Mouse (Mus musculus) embryonic fibroblast, embryonic 13.5 days (primary cell): ENCODE results near the gene Cog4. TPM values are rescaled to one million over a fixed set of nuclear protein-coding genes. Genes with fewer than 3 reads are reported as not detected.
A peak's percentile ranks its signal among the peaks of the same experiment; 100 is the strongest.
"Not testable (repeated sequence)": the region's sequence is repeated elsewhere in the genome, so short reads cannot be mapped to it uniquely, and the experiment has no call there.

Experiments used
- H3K27ac ChIP-seq: 2 replicates; pipeline ENCODE4 v1.5.1; 2012; ENCODE audit warnings: low read length, control low read depth, inconsistent platforms; ENCODE audit not compliant: insufficient read depth
- H3K4me1 ChIP-seq: 2 replicates; pipeline ENCODE4 v1.6.1; 2011; ENCODE audit warnings: low read length; ENCODE audit not compliant: control insufficient read depth, insufficient read depth
- H3K4me3 ChIP-seq: 2 replicates; pipeline ENCODE4 v1.5.1; 2011; ENCODE audit warnings: mild to moderate bottlenecking, control low read depth, low read length; ENCODE audit not compliant: insufficient read depth
- CTCF ChIP-seq: IDR thresholded peaks from 2 replicates; pipeline ENCODE4 v1.5.1; 2011; ENCODE audit warnings: mild to moderate bottlenecking, control low read depth, low read length, moderate library complexity, borderline replicate concordance; ENCODE audit not compliant: insufficient read depth
- POLR2A ChIP-seq: IDR thresholded peaks from 2 replicates; pipeline ENCODE4 v1.6.1; 2011; ENCODE audit warnings: low read depth, mild to moderate bottlenecking, control low read depth, low read length, moderate library complexity
- polyA plus RNA-seq: library from polyadenylated mRNA; stranded (reverse); fragments of >200 nt; gene quantifications from 2 replicates; pipeline ENCODE4 v1.2.4, GENCODE M21; 2011; ENCODE audit warnings: low read depth; ENCODE audit not compliant: missing spikeins, insufficient read length

Cog4 gene
- polyA plus RNA-seq, 1 experiment, result 49.1 TPM

DNA sequence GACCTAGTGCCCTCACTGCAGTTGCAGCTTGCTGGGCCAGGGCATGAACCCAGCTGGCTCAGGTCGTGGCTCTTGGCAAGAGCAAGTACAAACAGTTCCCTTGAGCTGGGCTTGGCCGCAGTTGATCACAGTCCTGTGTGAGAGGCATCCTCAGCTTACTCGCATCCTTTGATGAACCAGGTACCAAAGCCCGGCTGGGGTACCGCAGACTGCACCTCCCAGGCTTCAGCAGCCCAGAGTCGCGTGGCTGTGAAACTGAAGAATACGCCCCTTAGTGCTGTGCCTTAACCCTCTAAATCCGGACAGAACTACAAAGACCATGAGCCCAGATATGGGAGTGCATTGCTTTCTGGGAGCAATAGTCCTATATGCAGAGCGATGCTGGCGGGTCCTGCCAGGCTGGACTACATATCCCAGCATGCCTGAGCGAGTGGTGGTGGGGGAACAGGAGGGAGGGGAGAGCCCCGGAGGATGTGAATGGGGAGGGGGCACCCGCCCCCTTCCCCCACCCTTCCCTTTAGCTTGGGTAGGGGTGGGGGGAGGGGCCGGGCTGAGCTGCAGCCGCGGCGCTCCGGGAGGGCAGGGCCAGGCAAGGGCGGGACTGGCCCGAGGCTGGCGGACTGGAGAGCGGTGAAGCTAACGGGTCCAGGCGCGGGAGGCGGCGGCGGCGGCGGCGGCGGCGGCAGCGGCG is 73.1 kb downstream of the Cog4 start, which contains the start of gene St3gal2:
Gene St3gal2, plus strand, starts transcription at position 582 of the 691 bp plus-strand sequence.
- Histone ChIP-seq H3K27ac (peak within 1 kb of the TSS; percentile 92), H3K4me3 (peak within 1 kb of the TSS; percentile 92), H3K4me1 (peaks cover 14% of the 10 kb centered on the region)
- TF ChIP-seq CTCF (no peak), POLR2A (peak; percentile 43)

DNA sequence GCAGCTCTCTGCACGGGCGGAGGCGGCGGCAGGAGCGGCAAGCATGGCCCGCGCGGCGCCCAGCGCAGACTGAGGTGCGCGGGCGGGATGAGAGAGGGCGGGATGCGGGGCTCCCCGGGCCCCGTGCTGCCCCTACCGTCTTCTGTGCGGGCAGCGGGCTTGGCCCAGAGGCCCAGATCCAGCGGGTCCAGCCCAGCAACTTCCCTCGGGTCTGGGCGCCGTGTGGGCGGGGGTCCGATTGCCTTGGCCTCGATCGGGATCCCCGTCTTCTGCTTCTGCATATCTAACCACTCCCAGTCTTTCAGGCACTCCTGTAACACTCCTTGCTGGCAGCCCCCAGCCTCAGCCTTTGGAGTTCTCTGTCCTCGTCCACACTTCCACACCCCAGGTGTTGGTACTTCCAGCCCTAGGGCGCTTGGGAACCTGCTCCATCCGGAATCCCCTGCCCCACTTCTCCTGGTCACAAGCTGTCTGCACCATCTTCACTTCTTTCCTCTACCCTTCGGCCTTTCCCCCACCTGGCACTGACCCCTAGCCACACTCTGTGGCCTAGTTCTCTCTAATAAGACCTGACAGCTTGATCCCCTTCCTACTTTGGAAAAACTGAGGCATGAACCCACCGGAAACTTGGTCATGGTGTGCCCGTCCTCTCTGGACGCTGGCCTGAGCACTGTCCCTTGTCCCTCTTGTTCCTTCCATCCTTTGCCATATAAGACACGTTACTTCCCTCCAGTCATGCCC is 73.8 kb downstream of the Cog4 start:
- H3K4me3 ChIP-seq, result peak overlapping the region; percentile 92
- H3K27ac ChIP-seq, result peak overlapping the region; percentile 92
- H3K4me1 ChIP-seq, result peaks cover 14% of the 10 kb centered on the region
- TF ChIP-seq CTCF (no peak), POLR2A (peak; percentile 24; the same call in 1 of the 2 replicates)

DNA sequence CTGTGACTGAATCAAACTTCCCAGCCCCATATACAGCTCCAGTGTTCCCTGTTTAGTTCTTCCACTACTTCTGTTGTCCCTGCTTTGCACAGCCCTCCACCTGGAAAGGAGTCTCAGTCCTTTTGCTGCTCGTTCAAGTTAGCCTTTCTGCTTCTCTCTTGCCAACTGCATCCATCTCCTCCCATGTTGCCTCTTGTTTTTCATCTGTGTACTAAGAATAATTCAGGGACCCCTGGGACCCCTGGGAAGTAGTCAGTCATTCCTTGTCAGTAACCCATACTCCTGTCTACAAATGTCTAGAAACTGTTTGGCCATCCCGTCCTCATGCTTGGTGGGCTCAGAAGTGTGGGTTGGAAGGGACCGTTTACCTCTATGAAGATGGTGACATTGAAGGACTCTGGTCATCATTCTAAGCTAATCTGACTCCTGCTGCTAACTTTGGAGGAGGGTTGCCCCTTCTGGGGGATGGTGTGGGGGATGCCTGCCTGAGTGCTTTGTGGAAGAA is 74.4 kb downstream of the Cog4 start:
- H3K4me1 ChIP-seq, result peaks cover 14% of the 10 kb centered on the region
- peak overlapping the region; percentile 92 for H3K4me3 ChIP-seq
- TF ChIP-seq POLR2A (no peak; the same call in 1 of the 2 replicates), CTCF (no peak)
- H3K27ac ChIP-seq, result peak overlapping the region; percentile 92

DNA sequence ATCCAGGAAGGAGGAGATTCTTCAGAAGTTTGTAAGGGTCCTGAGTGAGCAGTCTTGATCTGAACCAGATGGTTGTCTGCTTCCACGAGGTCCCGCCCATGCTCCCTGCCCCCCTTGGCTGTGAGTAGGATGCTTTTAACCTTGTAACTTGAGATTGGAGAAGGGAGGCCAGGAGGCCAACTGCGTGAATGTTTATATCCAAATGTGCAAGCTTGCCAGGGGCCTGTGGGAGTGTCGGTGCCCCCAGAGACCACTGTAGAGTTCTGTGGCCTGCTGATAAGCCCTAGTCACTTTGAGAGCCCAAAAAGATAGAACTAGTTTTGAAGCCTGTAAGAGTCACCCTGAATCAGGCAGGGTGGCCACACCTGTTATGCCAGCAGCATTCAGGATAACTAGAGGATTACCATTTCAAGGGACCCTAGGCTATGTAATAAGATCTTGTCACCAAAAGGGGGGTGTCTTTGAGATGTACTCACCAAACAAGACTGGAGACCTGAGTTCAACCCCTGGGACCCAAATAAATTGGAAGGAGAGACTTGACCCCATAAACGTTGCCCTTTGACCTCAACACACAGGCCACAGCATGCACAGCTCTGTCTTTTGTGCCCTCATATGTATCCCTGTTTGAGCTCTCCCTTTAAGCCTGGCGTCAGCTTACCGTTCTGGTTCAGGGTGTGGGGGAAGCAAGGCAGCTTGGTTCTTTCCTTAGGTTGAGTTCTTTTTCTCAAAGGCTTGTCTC is 75.3 kb downstream of the Cog4 start:
- TF ChIP-seq POLR2A (no peak), CTCF (no peak)
- peaks cover 18% of the 10 kb centered on the region for H3K4me1 ChIP-seq
- 0 out of 2 replicates have a peak overlapping the region, but pooled peaks have one; percentile 92 for H3K27ac ChIP-seq
- peak overlapping the region; percentile 92 for H3K4me3 ChIP-seq

DNA sequence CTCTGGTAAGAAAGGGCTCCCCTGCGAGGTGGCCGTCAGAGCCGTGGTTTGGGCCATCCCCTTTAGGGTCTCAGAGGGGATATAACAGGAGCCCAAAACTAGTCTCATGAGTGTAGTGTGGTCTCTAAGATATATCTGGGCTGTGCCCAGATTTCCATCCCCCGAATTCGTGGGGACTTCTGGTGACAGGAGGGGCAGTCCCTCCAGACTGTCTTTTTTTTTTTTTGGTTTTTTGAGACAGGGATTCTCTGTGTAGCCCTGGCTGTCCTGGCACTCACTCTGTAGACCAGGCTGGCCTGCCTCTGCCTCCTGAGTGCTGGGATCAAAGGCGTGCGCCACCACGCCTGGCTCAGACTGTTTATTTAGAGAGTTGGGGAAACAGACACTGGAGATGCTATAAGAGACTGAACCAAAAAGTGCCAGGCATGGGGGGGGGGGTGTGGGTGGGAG is 79.3 kb downstream of the Cog4 start:
- no peak for TF ChIP-seq POLR2A
- no peak for TF ChIP-seq CTCF

DNA sequence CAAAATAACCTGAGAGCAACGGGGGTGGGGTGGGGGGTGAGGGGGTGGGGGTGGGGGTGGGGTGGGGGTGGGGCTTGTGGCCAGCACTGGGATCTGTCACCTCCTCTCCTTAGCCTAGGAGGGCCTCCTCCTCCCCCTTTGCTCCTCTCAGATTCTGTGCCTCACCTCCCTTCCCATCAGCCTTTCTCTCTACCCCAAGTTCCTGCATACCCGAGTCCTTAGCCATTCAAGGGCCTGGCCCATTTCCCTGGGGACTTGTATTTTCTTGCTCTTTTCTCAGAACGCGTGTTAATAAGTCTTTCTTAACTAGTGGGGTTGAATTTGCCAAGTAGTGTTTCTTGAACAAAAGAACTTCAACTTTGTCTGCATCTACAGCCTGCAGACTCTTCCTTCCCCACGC is 80.3 kb downstream of the Cog4 start:
- Histone ChIP-seq H3K27ac (peak overlapping the region; percentile 59; the same call in 1 of the 2 replicates), H3K4me3 (no peak overlapping the region), H3K4me1 (peaks cover 11% of the 10 kb centered on the region)
- no peak for TF ChIP-seq POLR2A
- no peak for TF ChIP-seq CTCF

More for the DNA sequence above, 79.3 kb downstream of the Cog4 start:
- Histone ChIP-seq H3K4me1 (peaks cover 8% of the 10 kb centered on the region; the same call in 1 of the 2 replicates), H3K27ac (no peak overlapping the region), H3K4me3 (no peak overlapping the region)

DNA sequence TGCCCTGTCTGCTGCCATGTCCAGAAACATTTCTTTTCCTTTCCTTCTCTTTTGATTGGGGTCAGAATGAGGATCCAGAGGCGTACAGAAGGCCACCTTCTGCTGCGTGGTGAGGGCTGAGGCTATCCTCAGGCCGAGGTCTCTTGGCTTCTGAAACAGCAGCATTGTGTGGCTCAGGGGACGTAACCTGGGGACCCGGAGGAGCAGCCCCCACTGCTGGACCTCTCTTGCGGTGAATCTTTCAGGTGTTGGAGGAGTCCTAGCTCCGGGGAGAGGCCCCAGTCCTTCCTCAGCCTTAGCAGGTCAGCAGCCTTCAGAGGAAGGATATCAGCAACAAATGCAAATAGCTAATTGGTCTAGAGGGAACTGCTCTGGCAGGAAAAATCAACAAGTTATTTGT is 82.0 kb downstream of the Cog4 start:
- H3K4me1 ChIP-seq, result peaks cover 10% of the 10 kb centered on the region
- no peak overlapping the region for H3K27ac ChIP-seq
- no peak overlapping the region for H3K4me3 ChIP-seq
- no peak for TF ChIP-seq POLR2A
- no peak for TF ChIP-seq CTCF

DNA sequence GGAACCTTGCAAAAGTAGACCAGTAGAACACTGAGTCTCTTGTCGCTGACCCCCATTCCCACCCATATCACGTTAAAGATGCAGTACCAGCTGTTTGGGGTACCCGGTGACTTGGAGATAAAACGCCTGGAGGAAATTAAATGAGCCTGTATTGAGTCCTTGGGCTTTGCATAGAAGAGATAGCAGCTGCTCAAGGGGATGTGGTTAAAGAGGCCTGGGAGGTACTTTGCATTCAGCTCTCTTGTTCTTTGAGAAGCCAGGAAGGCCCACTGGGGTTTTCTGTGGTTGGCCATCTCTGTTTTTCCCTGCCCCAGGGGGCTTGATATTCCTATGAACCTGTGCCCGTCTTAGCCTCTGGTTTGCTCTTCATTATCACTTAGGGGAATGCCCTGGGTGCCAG is 82.7 kb downstream of the Cog4 start:
- TF ChIP-seq CTCF (no peak), POLR2A (no peak)
- Histone ChIP-seq H3K4me3 (no peak overlapping the region), H3K4me1 (peaks cover 10% of the 10 kb centered on the region), H3K27ac (no peak overlapping the region)

DNA sequence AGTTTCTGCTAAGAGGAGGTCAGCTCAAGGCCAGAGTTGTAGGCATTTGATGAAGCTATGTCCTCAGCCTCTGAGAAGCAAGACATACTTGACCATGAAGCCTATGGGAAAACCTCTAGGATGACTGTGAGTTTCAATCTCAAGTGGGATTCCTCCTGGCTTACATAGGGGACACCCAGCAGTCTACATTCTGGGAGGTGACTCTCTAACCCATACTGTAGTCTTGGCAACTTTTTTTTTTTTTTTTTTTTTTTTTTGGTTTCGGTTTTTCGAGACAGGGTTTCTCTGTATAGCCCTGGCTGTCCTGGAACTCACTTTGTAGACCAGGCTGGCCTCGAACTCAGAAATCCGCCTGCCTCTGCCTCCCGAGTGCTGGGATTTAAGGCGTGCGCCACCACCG is 83.3 kb downstream of the Cog4 start:
- H3K27ac ChIP-seq, H3K4me1 ChIP-seq, H3K4me3 ChIP-seq: not testable (repeated sequence)
